Mouse (Mus musculus): ENCODE results near the gene Ptger2. TPM values are rescaled to one million over a fixed set of nuclear protein-coding genes. Genes with fewer than 3 reads are reported as not detected.

Gene Ptger2
- polyA plus RNA-seq (2015; fragmentation: Illumina TruSeq; extraction: RNeasy Lipid Tissue Mini Kit (QIAGEN cat#74804); ENCODE audit: low read depth, low replicate concordance): 0.49 TPM

DNA sequence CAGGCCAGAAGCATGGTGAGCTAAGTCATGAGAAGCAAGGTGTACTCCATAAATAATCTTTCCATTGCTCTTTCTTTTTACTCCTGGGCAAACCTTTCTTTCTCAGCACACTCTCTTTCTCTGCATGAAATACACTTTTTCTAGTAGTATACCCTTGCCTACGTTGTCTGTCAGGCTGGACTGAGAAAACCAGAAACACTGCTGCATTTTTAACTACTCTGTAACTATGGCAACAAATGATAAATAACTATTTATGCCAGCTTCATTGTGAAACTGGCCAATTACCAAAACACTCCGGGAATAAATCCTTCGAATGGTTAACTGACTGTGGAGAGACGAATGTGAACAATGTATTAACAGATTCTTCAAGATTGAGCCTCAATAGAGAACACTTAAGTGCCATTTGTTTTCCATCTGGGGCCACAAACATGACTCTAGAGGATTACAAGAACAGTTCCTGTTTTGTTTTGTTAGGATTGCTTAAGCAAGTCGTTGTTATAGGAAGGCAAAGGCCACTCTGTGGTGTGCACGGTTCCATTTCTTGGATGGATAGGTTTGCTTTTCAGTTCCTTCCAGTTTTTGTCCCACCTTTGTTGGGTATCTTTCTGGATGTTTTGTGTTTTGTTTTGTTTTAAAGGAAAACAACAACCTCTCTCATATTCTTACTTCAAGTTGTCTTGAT lies at the start of gene Ptger2:
TSS of gene Ptger2 (plus strand) at position 522 of the 682 bp plus-strand sequence.

Other genes starting within 250 kb of the Ptger2 start
- not detected for gene Gm8267, start 237.9 kb upstream of the Ptger2 start, polyA plus RNA-seq (2015; fragmentation: Illumina TruSeq; extraction: RNeasy Lipid Tissue Mini Kit (QIAGEN cat#74804); ENCODE audit: low read depth, low replicate concordance)
- gene Ptgdr, start 128.8 kb upstream of the Ptger2 start, polyA plus RNA-seq (2015; fragmentation: Illumina TruSeq; extraction: RNeasy Lipid Tissue Mini Kit (QIAGEN cat#74804); ENCODE audit: low read depth, low replicate concordance): 0.80 TPM
- 24.9 TPM for gene Gpr137c, start 231.5 kb downstream of the Ptger2 start, polyA plus RNA-seq (2015; fragmentation: Illumina TruSeq; extraction: RNeasy Lipid Tissue Mini Kit (QIAGEN cat#74804); ENCODE audit: low read depth, low replicate concordance)
- gene Txndc16, start 232.1 kb downstream of the Ptger2 start, polyA plus RNA-seq (2015; fragmentation: Illumina TruSeq; extraction: RNeasy Lipid Tissue Mini Kit (QIAGEN cat#74804); ENCODE audit: low read depth, low replicate concordance): 55.5 TPM